Mouse (Mus musculus) NIH3T3 (cell line): ENCODE data around the gene Def8.
A peak's percentile ranks its signal among the peaks of the same experiment; 100 is the strongest.

Source experiments
- DNase-seq: peaks from one replicate; pipeline ENCODE4 v3.0.0-alpha.2; 2012; ENCODE audit warnings: low read depth

Def8 gene

DNA sequence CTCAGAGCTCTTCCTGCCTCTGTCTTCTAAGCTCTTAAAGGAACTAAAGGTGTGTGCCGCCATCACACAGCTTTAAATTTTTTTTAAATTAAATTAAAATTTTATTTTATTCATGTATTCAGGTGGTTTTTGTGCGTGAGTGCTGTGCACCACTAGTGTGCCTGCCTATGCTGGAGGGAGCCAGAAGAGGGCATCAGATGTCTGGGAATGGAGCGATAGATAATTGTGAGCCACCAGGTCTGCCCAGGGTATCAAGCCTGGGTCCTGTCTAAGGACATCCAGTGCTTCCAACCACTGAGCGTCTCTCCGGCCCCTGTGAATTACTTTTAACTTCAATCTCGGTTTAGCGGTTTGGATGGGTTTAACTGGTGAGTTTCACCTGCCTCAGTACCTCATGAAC is 59.3 kb downstream of the Def8 start:
- peak; percentile 29 for DNase-seq

GRCm38 (mm10) chr8:123491280-123492075 is 68.2 kb downstream of the Def8 start:
- no peak for DNase-seq

- DNase-seq, result no peak
These were observed 69.6 kb downstream of the Def8 start for GRCm38 (mm10) chr8:123492898-123493297.

DNA sequence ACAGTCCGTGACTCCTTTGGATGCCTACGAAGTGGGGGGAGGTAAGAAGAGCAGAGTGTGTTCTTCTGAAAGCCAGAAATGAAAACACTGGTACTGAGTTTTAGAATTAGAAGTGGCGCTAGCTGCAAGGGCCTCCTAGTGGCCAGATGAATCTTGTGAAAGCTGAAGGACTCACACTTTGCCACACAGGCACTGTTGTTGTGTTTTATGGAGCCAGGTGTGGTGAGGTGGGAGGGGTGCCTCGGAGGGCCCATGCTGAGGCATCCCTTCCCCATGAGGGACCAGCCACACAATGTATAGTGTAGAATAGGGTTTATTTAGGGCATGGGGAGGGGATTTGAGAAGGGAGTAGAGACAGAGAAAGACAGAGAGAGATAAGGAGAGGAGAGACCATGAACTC is 74.4 kb downstream of the Def8 start:
- DNase-seq, result no peak

GRCm38 (mm10) chr8:123498963-123499362 is 75.6 kb downstream of the Def8 start:
- DNase-seq, result no peak

DNA sequence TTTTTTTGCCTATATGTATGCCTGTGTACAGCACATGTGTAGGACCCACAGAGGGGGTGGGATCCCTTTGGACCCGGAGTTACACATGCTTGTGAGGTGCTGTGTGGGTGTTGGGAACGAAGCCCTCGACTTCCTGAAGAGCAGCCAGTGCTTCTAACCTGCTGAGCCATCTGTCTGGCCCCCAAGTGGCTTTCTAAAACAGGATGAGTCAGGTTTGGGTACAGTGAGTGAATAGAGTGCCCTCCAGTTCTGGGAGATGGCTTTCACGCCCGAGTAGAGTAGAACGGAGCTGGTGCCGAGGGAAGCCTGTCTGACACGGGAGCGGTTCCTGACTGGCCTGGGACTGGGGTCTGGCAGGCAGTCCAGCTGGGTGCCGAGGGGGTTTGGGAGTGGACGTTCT is 76.2 kb downstream of the Def8 start:
- no peak for DNase-seq

DNA sequence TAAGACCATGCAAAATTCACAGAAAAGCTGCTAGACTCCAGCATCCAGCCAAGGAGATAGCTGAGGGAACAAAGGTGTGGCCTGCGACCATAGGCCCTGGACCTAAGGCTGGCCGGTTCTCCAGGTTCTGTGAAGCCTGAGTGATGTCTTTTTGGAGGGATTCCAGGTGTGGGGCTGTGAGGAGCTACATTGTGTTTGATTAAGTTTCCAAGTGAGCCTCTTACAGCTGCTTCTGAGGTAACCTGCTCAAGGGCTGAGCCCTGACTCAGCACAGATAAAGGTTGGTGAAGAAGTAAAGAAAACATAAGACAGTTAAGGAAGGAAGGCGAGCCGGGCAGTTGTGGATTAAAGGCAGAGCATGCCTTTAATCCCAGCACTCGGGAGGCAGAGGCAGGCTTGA is 78.9 kb downstream of the Def8 start:
- no peak for DNase-seq

GRCm38 (mm10) chr8:123503801-123504467 is 80.6 kb downstream of the Def8 start:
- peak; percentile 34 for DNase-seq

- no peak for DNase-seq
These were observed 81.4 kb downstream of the Def8 start for GRCm38 (mm10) chr8:123504591-123505195.

DNA sequence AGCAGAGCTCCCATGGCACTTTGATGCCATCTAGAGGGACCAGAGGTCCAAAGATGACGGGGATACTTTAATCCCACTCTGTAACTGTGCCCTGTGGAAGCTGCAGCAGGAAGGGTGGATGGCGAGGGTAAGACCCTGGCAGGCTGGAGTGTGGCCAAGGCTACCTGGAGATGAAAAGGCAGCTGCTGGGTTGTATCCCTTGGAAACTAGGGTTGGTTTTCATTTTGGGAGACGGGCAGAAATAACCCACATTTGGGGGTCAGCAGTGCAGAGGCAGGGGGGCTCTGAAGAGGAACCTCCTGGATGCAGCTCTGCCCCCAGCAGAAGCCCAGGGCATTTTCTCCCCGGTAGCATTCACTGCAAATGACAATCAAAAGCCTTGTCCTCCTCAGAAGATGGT is 81.9 kb downstream of the Def8 start:
- DNase-seq, result no peak

- DNase-seq, result no peak
These were observed 82.4 kb downstream of the Def8 start for GRCm38 (mm10) chr8:123505695-123506094.

DNA sequence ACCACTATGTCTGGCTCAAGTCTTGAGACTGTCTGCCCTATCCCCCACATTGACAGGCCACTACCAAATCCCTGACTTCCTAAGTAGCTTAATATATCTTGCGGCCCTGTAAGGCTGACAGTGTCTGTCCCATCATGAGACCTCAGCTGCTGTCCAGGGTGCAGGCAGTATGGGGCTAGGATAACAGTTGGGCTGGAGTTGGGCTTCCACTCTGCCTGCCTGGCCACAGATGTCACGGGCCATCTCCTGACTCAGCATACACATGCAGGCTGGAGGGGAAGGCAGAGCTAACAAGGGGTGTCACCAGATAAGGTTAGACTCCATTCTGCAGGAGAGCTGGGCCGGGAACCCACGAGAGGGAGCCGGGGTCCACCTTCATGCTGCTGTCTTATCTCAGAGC is 83.8 kb downstream of the Def8 start:
- no peak for DNase-seq

DNA sequence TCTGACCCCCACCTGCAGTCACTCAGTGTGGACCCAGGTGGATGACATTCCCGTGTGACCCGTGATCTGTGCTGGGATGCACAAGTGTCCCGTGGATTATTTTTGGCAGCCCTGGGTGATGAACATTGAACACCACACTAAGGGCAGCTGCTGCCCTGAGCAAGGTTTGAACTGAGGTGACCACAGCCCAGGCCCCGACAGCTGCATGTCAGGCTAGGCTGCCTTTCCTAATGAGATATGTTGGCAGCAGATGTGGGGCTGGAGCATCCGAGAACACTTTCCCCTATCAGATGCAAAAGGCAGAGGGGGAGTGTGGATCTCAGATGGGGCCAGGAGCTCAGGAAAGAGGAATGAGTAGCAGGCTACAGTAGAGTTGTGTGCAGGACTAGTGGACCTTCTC is 87.5 kb downstream of the Def8 start:
- no peak for DNase-seq
